Mouse (Mus musculus): Measurements from ENCODE around the gene Klhl40. TPM values are rescaled to one million over a fixed set of nuclear protein-coding genes. Genes with fewer than 3 reads are reported as not detected.

Klhl40 gene
- 0.07 and 0.10 TPM in 2 replicates for polyA plus RNA-seq (2012; rRNA removed)

DNA sequence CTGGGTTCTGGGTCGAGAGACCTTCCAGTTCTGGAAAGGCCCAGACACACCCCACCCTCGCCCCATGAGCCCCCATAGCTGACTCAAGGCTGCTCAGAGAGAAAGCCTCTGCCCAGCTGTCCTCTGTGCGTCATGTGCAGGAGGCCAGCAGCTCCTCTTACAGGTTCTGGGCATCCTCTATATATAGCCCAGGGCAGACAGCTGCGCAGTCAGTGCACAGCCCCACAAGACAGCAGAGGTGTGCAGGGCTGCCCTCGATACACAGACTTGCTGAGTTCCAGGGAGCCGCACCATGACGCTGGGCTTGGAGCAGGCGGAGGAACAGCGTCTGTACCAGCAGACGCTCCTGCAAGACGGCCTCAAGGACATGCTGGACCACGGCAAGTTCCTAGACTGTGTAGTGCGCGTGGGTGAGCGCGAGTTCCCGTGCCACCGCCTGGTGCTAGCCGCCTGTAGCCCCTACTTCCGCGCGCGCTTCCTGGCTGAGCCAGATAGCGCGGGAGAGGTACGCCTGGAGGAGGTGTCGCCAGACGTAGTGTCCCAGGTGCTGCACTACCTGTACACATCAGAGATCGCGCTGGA, at the start of gene Klhl40:
Gene Klhl40, plus strand, starts transcription at position 124 of the 582 bp plus-strand sequence.
- DNase-seq (ENCODE audit: low spot score) = no peak

DNA sequence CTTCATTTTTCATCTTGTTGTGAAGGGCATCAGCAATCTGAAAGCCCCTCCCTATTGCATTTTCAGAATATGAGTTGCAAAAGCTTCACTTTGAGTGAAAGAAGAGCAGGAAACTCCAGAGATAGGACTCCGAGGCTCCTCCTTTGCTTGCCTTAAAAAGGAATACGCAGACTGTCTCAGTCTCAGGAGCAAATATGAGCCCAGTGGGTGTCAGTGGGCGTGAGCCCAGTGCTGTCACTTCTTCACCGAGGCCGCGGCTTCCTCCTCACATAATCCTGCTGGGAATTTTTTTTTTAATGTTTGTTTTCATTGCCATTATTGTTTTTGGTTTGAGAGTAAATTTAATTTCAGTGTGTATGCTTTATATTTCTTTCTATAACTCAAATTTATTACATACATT, 36.9 kb upstream of the Klhl40 start:
- DNase-seq (ENCODE audit: low spot score) = no peak

DNA sequence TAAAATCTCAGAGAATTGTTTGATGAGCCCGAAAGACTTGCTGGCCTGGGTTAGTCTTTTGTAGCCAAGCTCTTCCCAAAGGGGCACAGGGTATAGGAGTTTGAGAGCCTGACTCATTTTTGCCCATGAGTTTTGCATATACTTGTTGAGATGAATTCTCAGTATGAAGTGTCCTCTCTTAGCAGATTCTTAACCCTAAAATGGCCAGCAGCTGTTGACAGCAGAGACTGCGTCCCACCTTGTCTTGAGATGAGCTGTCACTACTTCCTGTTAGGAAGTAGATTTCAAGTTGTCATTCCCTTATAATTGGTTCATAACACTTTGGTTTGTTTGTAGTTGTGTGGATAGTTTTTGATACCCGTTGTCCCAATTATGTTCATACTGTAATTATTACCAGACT, 36.2 kb upstream of the Klhl40 start:
- DNase-seq (ENCODE audit: low spot score) = no peak

GRCm38 (mm10) chr9:121744051-121744450, 33.4 kb upstream of the Klhl40 start:
- no peak for DNase-seq (ENCODE audit: low spot score)

DNA sequence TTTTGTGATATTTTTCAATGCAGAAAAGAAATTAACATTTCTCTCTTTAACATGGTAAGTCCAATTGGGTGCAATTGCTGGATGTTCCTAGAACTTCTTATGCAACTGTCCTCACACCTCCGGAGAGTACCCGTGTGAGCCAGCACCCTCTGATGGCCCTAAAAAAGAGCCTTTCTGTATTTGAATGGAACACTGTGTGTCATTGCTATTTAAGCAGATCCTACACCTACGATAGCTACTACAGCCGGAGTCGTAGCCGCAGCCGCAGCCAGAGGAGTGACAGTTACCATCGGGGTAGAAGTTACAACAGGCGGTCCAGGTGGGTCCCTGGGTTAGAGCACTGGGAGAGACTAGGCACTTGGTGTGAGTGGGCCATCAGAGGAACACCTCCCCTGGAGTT, 24.6 kb upstream of the Klhl40 start:
- DNase-seq (ENCODE audit: low spot score) = no peak

DNA sequence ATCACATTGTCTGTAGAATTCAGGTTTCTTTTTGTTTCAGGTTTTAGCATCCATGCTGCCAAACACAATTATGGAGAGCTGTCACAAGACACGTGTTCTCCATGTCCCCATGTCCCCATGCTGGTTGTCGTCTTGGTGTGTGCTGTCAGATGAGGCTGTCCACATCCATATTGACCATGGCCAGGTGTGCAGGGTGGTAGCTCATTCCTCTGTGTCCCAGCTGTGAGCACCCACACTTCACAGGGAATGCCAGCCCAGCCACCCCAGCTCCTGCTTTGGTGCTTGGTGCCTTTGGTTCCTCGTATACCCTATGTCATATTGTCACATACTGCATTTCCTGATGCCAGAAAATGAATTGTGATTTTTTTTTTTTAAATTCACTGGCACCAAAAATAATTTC, 22.8 kb upstream of the Klhl40 start:
- DNase-seq (ENCODE audit: low spot score) = no peak

- DNase-seq (ENCODE audit: low spot score) = no peak
Observed at GRCm38 (mm10) chr9:121756785-121757184, 20.6 kb upstream of the Klhl40 start.

GRCm38 (mm10) chr9:121757432-121757831, 20.0 kb upstream of the Klhl40 start:
- DNase-seq (ENCODE audit: low spot score) = no peak

DNA sequence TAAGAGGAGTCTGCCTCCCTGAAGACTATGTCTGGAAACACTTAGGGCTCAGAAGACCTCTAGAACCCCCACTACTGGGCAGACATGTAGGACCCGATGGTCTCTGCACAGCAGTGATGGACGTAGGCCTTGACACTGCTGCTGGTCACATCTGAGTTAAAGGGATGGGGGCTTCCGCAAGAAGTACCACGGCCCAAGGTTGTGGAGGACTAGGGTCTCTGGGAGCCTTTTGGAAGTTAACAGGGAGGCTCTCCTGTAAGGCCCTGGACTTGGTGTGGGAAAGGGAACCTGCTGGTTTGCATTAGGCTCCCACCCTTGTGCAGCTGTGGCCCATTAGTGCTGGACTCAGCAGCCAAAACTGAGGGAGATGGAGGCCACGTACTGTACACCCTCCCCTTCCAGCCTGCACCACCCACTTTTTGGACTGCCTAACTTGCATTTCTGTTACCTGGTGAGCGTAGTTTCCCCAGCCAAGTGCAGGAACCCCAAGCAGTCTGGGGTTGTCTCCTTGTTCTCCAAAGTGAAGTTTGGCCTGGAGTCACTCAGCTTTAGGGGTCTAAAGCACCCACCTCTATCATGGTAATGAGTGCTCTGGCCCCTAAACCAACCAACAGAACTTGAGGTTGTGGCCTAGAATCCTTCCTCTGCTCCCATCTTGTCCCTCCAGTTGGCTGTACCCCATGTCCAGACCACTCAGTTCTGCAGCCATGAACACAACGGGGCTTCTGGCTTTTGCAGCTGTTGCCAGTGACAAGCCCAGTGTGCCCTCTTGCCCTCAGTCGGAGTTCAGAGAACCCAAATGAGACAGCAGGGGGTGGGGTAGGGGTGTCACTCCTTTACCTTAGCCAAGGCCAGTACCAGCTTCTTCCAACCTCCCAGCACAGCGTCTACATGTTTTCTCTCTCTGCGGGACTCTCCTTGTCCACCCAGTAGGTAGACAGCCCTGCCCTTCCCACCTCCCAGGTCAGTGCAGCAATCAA, 19.3 kb upstream of the Klhl40 start:
- DNase-seq (ENCODE audit: low spot score) = no peak

GRCm38 (mm10) chr9:121759091-121760081, 18.0 kb upstream of the Klhl40 start, which contains the start of gene Zfp651:
TSS of gene Zfp651 (plus strand) at chr9:121759330.
- peak; percentile 48 for DNase-seq (ENCODE audit: low spot score)

- peak; percentile 72 for DNase-seq (ENCODE audit: low spot score)
Observed at GRCm38 (mm10) chr9:121760271-121761090, 16.9 kb upstream of the Klhl40 start.

DNA sequence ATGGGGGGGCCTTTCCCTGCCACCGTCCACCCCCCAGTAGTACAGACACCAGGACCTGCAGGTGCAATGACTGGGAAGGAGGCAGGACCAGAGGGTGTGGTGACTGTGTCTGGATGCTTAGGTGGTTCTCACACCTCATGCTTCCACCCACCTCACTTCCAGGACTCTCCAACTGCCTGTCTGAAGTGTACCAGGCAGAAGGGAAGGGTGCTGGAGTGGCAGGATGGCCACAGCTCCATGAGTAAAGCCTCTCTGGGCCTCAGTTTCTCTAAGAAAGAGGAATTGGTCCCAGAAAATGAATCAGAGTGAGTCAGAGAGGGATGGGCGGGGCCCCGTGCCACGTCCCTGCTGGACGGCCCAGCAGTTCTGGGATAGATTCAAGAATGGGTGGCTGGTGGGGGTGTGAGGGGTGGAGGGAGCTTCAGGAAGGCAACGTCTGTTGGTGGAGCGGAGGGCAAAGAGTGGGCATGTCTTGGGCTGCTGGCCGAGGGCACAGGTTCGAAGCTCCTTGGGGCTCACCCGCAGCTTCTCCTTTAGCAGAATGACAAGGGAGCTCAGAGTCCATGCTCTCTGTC, 16.2 kb upstream of the Klhl40 start:
- no peak for DNase-seq (ENCODE audit: low spot score)

GRCm38 (mm10) chr9:121761787-121762186, 15.6 kb upstream of the Klhl40 start:
- no peak for DNase-seq (ENCODE audit: low spot score)

DNA sequence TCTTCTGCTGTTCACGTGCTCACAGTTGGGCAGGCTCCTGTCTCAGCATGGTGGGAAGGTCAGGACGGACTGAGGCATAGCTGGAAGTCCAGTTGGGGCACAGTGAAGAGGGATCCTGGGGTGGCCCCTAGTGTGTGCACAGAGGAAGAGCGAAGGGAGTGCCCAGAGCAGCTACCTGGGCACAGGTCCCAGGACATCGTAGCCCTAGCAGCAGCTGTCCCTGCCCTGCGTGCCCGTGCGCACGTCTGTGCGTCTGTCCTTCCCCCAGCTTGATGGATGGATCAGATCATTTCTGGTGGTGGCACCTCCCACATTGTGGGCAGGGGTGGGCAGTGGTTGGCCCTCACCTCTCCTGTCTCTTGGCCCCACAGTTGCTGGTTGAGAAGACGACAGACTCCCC, 15.2 kb upstream of the Klhl40 start:
- peak; percentile 19 for DNase-seq (ENCODE audit: low spot score)

GRCm38 (mm10) chr9:121762761-121763160, 14.6 kb upstream of the Klhl40 start:
- DNase-seq (ENCODE audit: low spot score) = peak; percentile 19

- peak; percentile 24 for DNase-seq (ENCODE audit: low spot score)
Observed at GRCm38 (mm10) chr9:121763716-121764115, 13.7 kb upstream of the Klhl40 start.

GRCm38 (mm10) chr9:121765166-121765855, 12.1 kb upstream of the Klhl40 start:
- DNase-seq (ENCODE audit: low spot score) = no peak

- DNase-seq (ENCODE audit: low spot score) = no peak
Observed at GRCm38 (mm10) chr9:121772412-121772811, 5.0 kb upstream of the Klhl40 start.

DNA sequence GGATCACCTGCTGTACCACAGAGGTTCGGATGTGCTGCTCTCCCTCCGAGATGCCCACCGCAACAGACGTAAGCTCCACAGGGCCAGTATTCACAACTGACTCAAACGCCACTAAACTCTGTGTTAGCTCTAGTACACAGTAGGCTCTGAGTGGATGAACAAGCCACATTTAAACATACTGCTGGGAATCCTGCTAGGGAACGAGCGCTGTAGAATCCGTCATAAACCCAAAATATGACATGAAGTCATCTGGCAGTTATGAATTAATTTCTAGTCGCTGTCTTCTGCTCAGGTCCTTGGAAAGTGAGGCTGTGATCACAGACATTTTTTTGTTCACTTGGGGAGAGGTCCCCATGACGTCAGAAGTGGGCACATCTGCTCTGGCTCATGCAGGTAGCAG, 1.5 kb upstream of the Klhl40 start:
- DNase-seq (ENCODE audit: low spot score) = no peak

DNA sequence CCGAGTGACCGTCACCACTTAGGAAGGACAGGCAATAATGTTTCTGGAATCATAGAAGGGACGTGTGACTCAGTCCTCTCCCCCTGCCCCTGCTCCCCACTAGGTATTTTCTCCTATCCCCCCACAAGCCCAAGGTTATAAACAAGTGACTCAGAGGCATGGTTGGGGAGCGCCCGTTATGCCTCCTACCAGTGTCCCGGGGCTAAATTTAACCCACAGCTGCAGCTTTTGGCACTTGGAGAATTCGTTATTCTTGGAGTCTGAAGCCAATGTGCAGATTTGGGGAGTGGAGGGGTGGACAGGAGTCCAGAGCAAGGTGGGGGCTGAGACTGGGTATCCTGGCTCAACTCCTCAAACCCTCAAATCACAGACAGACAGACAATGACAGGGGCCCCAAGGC, 896 bp upstream of the Klhl40 start:
- no peak for DNase-seq (ENCODE audit: low spot score)
